Mouse (Mus musculus) heart, adult 10 weeks (tissue): ENCODE data around the gene Ywhah. TPM values are rescaled to one million over a fixed set of nuclear protein-coding genes. Genes with fewer than 3 reads are reported as not detected.

Source experiments
- polyA plus RNA-seq: library from polyadenylated mRNA; stranded (reverse); fragments of 350-450 nt; fragmentation: Illumina TruSeq; extraction: RNeasy Lipid Tissue Mini Kit (QIAGEN cat#74804); gene quantifications from one replicate; pipeline ENCODE4 v1.2.3, GENCODE M21; 2014; ENCODE audit warnings: low read depth, low replicate concordance

The Ywhah gene
- polyA plus RNA-seq: 87.9 TPM

DNA sequence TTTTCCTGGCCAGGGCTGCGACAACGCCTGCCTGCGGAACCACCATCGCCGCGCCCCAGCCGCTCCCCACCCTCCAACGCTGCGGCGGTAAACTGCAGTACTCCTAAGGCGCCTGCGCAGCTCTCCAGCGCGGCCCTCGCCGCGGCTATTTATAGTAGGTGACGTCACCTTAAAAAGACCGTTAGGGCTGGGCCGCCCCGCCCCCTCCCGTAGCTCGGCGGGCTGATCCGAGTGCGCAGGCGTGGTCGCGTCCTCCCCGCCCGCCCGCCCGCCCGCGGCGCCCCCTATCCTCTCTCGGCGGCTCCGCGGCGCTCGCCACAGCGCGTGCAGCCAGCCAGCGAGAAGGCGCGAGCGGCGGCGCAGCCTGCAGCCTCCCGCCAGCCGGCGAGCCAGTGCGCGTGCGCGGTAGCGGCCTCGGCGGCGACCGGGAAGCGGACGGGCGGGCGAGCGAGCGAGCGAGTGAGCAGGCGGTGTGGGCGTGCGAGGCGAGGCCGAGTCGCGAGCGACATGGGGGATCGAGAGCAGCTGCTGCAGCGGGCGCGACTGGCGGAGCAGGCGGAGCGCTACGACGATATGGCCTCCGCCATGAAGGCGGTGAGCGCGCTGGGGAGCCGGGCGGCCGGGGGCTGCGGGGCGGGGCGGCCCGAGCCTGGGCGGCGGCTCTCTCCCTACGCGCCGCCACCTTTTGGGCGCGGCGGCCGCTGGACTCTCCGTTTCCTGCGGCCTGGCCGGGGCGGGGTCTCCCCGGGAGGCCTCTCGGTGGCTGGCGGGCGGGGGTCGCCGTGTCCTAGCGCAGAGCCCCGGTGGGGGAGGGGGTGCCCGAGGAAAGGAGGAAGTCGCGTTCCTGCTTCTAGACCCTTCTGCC, at the start of gene Ywhah:
Ywhah (plus strand) TSS at position 256 of the 865 bp plus-strand sequence.

Other genes with a start within 250 kb of the Ywhah start
- gene Pisd, start 233.2 kb upstream of the Ywhah start, polyA plus RNA-seq: 32.9 TPM
- gene Gm20671, start 191.7 kb upstream of the Ywhah start, polyA plus RNA-seq: not detected
- 4.0 TPM for gene Prr14l, start 164.6 kb upstream of the Ywhah start, polyA plus RNA-seq
- 9.4 TPM for gene Depdc5, start 155.1 kb upstream of the Ywhah start, polyA plus RNA-seq
- gene Slc5a1, start 85.4 kb downstream of the Ywhah start, polyA plus RNA-seq: 0.47 TPM
- gene Spon2, start 199.6 kb downstream of the Ywhah start, polyA plus RNA-seq: 18.9 TPM